Mouse (Mus musculus): Measurements from ENCODE around the gene Rps18. TPM values are rescaled to one million over a fixed set of nuclear protein-coding genes. Genes with fewer than 3 reads are reported as not detected.
A peak's percentile ranks its signal among the peaks of the same experiment; 100 is the strongest.
"Not testable (repeated sequence)": the region's sequence is repeated elsewhere in the genome, so short reads cannot be mapped to it uniquely, and the experiment has no call there.

Rps18 gene
- polyA plus RNA-seq, 1 experiment from 2014 or later: 912 TPM

- peak overlapping the region; percentile 47 for H3K4me3 ChIP-seq
- peak; percentile 94 for ATAC-seq (ENCODE audit: low read depth)
- H3K9ac ChIP-seq: peak overlapping the region; percentile 77
- peak overlapping the region; percentile 92 for H3K27ac ChIP-seq (replicated peaks)
- peaks cover 26% of the 10 kb centered on the region for H3K4me1 ChIP-seq (replicated peaks)
- peak overlapping the region; percentile 55 for H3K4me2 ChIP-seq
- WGBS: under 1% methylated on average over 27 of the region's 27 CpGs
- not testable (repeated sequence) for H3K9me3 ChIP-seq, H3K36me3 ChIP-seq
- H3K27me3 ChIP-seq: peaks cover 43% of the 10 kb centered on the region
These were observed 25.6 kb upstream of the Rps18 start for GRCm38 (mm10) chr17:33981192-33981909.

- H3K9me3 ChIP-seq: no peaks in the 10 kb centered on the region
- peak; percentile 30; the same call in 1 of the 2 replicates for ATAC-seq (ENCODE audit: low read depth)
- peak overlapping the region; percentile 45; the same call in 1 of the 2 replicates for H3K9ac ChIP-seq
- peaks cover 26% of the 10 kb centered on the region for H3K4me1 ChIP-seq (replicated peaks)
- WGBS: 81% methylated on average over 19 of the region's 19 CpGs
- no peak overlapping the region for H3K4me3 ChIP-seq
- no peaks in the 10 kb centered on the region for H3K36me3 ChIP-seq
- H3K27ac ChIP-seq (replicated peaks): peak overlapping the region; percentile 65; the same call in 1 of the 2 replicates
- H3K27me3 ChIP-seq: peaks cover 52% of the 10 kb centered on the region
- H3K4me2 ChIP-seq: peak overlapping the region; percentile 55
These were observed 24.6 kb upstream of the Rps18 start for GRCm38 (mm10) chr17:33980181-33981035.

- Histone ChIP-seq H3K4me2 (no peak overlapping the region), H3K9ac (no peak overlapping the region), H3K27ac (replicated peaks) (no peak overlapping the region), H3K4me1 (replicated peaks) (peaks cover 26% of the 10 kb centered on the region), H3K9me3 (no peaks in the 10 kb centered on the region), H3K36me3 (no peaks in the 10 kb centered on the region), H3K27me3 (peaks cover 57% of the 10 kb centered on the region), H3K4me3 (no peak overlapping the region)
- WGBS: 84% methylated on average over 6 of the region's 6 CpGs
- no peak for ATAC-seq (ENCODE audit: low read depth)
These were observed 23.8 kb upstream of the Rps18 start for GRCm38 (mm10) chr17:33979512-33980050.

- Histone ChIP-seq H3K4me2 (peak overlapping the region; percentile 56), H3K9me3 (no peaks in the 10 kb centered on the region), H3K27ac (replicated peaks) (no peak overlapping the region), H3K36me3 (no peaks in the 10 kb centered on the region), H3K9ac (peak overlapping the region; percentile 49), H3K4me1 (replicated peaks) (peaks cover 26% of the 10 kb centered on the region), H3K4me3 (peak overlapping the region; percentile 35), H3K27me3 (peaks cover 63% of the 10 kb centered on the region)
- 3% methylated on average over 17 of the region's 17 CpGs for WGBS
- no peak for ATAC-seq (ENCODE audit: low read depth)
These were observed 22.8 kb upstream of the Rps18 start for GRCm38 (mm10) chr17:33978631-33979031.

- H3K4me2 ChIP-seq: peak overlapping the region; percentile 56
- peaks cover 26% of the 10 kb centered on the region for H3K4me1 ChIP-seq (replicated peaks)
- WGBS: 2% methylated on average over 57 of the region's 57 CpGs
- no peak for ATAC-seq (ENCODE audit: low read depth)
- peak overlapping the region; percentile 49 for H3K9ac ChIP-seq
- peaks cover 69% of the 10 kb centered on the region for H3K27me3 ChIP-seq
- no peak overlapping the region for H3K27ac ChIP-seq (replicated peaks)
- no peaks in the 10 kb centered on the region for H3K36me3 ChIP-seq
- H3K9me3 ChIP-seq: no peaks in the 10 kb centered on the region
- H3K4me3 ChIP-seq: peak overlapping the region; percentile 35
These were observed 22.2 kb upstream of the Rps18 start for GRCm38 (mm10) chr17:33977861-33978557.

- H3K4me1 ChIP-seq (replicated peaks): peaks cover 10% of the 10 kb centered on the region
- H3K27me3 ChIP-seq: peaks cover 53% of the 10 kb centered on the region
- 64% methylated on average over 3 of the region's 3 CpGs for WGBS
- no peaks in the 10 kb centered on the region for H3K9me3 ChIP-seq
- H3K9ac ChIP-seq: no peak overlapping the region
- no peak for ATAC-seq (ENCODE audit: low read depth)
- H3K27ac ChIP-seq (replicated peaks): no peak overlapping the region
- H3K4me2 ChIP-seq: no peak overlapping the region
- no peak overlapping the region for H3K4me3 ChIP-seq
- no peaks in the 10 kb centered on the region for H3K36me3 ChIP-seq
These were observed 17.8 kb upstream of the Rps18 start for GRCm38 (mm10) chr17:33973572-33973971.

- Histone ChIP-seq H3K4me1 (replicated peaks) (0 out of 2 replicates have a peak, but pooled peaks cover 1% of the 10 kb centered on the region), H3K36me3 (no peaks in the 10 kb centered on the region), H3K9ac (no peak overlapping the region), H3K27ac (replicated peaks) (no peak overlapping the region), H3K27me3 (peaks cover 45% of the 10 kb centered on the region), H3K4me3 (no peak overlapping the region), H3K4me2 (no peak overlapping the region), H3K9me3 (no peaks in the 10 kb centered on the region)
- ATAC-seq (ENCODE audit: low read depth): no peak
- 14% methylated on average over 1 of the region's 1 CpGs for WGBS
These were observed 16.9 kb upstream of the Rps18 start for GRCm38 (mm10) chr17:33972691-33973090.

GRCm38 (mm10) chr17:33969394-33969793 is 13.6 kb upstream of the Rps18 start:
- WGBS: 75% methylated on average over 4 of the region's 4 CpGs
- Histone ChIP-seq H3K36me3 (peaks cover 22% of the 10 kb centered on the region), H3K4me2 (no peak overlapping the region), H3K9me3 (no peaks in the 10 kb centered on the region), H3K27ac (replicated peaks) (no peak overlapping the region), H3K9ac (no peak overlapping the region), H3K4me3 (no peak overlapping the region), H3K4me1 (replicated peaks) (no peaks in the 10 kb centered on the region), H3K27me3 (peaks cover 17% of the 10 kb centered on the region)
- ATAC-seq (ENCODE audit: low read depth): no peak

- H3K9me3 ChIP-seq: no peaks in the 10 kb centered on the region
- no peak overlapping the region for H3K4me2 ChIP-seq
- peaks cover 14% of the 10 kb centered on the region for H3K27me3 ChIP-seq
- no peak overlapping the region for H3K9ac ChIP-seq
- 27% methylated on average over 5 of the region's 5 CpGs for WGBS
- peaks cover 25% of the 10 kb centered on the region for H3K36me3 ChIP-seq
- ATAC-seq (ENCODE audit: low read depth): peak; percentile 64
- H3K4me3 ChIP-seq: no peak overlapping the region
- H3K4me1 ChIP-seq (replicated peaks): no peaks in the 10 kb centered on the region
- H3K27ac ChIP-seq (replicated peaks): no peak overlapping the region
These were observed 13.1 kb upstream of the Rps18 start for GRCm38 (mm10) chr17:33968927-33969326.

- H3K4me1 ChIP-seq (replicated peaks): no peaks in the 10 kb centered on the region
- H3K27me3 ChIP-seq: peaks cover 10% of the 10 kb centered on the region
- H3K36me3 ChIP-seq: peaks cover 29% of the 10 kb centered on the region
- 2% methylated on average over 9 of the region's 9 CpGs for WGBS
- H3K27ac ChIP-seq (replicated peaks): no peak overlapping the region
- peak; percentile 87 for ATAC-seq (ENCODE audit: low read depth)
- no peak overlapping the region for H3K9ac ChIP-seq
- no peaks in the 10 kb centered on the region for H3K9me3 ChIP-seq
- no peak overlapping the region for H3K4me3 ChIP-seq
- H3K4me2 ChIP-seq: no peak overlapping the region
These were observed 12.7 kb upstream of the Rps18 start for GRCm38 (mm10) chr17:33968489-33968888.

GRCm38 (mm10) chr17:33965846-33966550 is 10.2 kb upstream of the Rps18 start:
- Histone ChIP-seq H3K27me3 (no peaks in the 10 kb centered on the region), H3K27ac (replicated peaks) (no peak overlapping the region), H3K9me3 (no peaks in the 10 kb centered on the region), H3K4me3 (no peak overlapping the region), H3K4me2 (no peak overlapping the region), H3K36me3 (peaks cover 54% of the 10 kb centered on the region), H3K4me1 (replicated peaks) (no peaks in the 10 kb centered on the region), H3K9ac (no peak overlapping the region)
- no peak for ATAC-seq (ENCODE audit: low read depth)
- WGBS: 91% methylated on average over 16 of the region's 16 CpGs
